Mouse (Mus musculus) olfactory bulb, adult 2 months (tissue): Measurements from ENCODE around the gene Csnk2a1. TPM values are rescaled to one million over a fixed set of nuclear protein-coding genes. Genes with fewer than 3 reads are reported as not detected.

Experiments
- H3K27ac ChIP-seq: fragments of 200-500 bp; 2 replicates; pipeline ENCODE4 v1.5.1; 2012; ENCODE audit warnings: low read depth, low read length; ENCODE audit not compliant: insufficient read depth
- H3K4me1 ChIP-seq: fragments of 200-500 bp; 2 replicates; pipeline ENCODE4 v1.6.1; 2012; ENCODE audit warnings: low read length; ENCODE audit not compliant: control insufficient read depth, insufficient read depth
- H3K4me3 ChIP-seq: fragments of 200-500 bp; 2 replicates; pipeline ENCODE4 v1.5.1; 2012; ENCODE audit warnings: mild to moderate bottlenecking, low read depth, low read length, moderate library complexity; ENCODE audit not compliant: insufficient read depth
- CTCF ChIP-seq: fragments of 200-500 bp; IDR thresholded peaks from 2 replicates; pipeline ENCODE4 v1.5.1; 2012; ENCODE audit warnings: low read depth, mild to moderate bottlenecking, low read length, moderate library complexity; ENCODE audit not compliant: insufficient read depth
- POLR2A ChIP-seq: fragments of 200-500 bp; IDR thresholded peaks from 2 replicates; pipeline ENCODE4 v1.6.1; 2012; ENCODE audit warnings: mild to moderate bottlenecking, low read depth, low read length, moderate library complexity; ENCODE audit not compliant: insufficient read depth
- WGBS: fragments of 180-500 bp; shearing (Covaris S2); methylation state at CpG from one replicate; pipeline ENCODE4 v1.1.7; 2018; 5-methylcytosine and 5-hydroxymethylcytosine counted together
- polyA plus RNA-seq: library from polyadenylated mRNA; stranded (reverse); fragments of >200 nt; gene quantifications from 2 replicates; pipeline ENCODE4 v1.2.4, GENCODE M21; 2012; ENCODE audit warnings: low replicate concordance; ENCODE audit not compliant: missing spikeins, insufficient read depth, insufficient read length

Gene Csnk2a1
- polyA plus RNA-seq, 1 experiment: not detected

DNA sequence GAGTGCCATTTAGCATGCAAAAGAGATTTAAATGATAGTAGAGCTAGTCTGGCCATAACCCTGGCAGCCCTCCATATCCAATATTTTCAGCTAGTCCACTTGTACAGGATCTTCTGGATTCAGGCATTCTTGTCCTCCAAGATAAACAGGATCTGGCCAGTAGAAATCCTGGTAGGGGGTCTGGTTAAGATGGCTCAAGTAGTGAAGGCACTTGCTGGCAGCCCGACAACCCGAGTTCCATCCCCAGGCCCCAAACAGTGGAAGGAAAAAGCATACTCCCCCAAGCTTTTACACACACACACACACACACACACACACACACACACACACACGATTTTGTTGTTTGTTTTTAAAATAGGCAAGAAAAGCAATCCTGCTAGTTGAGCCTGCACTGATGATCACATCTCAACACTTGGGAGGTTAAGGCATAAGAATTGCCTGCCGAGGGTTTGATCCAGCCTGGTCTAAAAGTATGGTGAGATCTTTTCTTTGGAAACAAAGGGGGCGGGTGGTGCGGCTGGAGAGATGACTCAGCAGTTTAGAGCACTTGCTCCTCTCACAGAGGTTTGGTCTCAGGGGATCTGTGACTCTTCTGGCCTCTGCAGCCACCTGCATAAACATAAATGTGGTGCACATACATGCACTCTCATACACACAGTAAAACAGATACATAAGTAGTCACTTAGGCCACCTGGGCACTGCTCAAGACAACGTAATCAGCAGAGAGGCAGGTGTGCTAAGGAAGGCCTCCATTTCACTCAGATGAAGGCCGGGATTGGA is 2.9 kb upstream of the Csnk2a1 start:
- Histone ChIP-seq H3K4me3 (no peak overlapping the region), H3K4me1 (peaks cover 1% of the 10 kb centered on the region; the same call in 1 of the 2 replicates), H3K27ac (no peak overlapping the region)
- 53% methylated on average over 8 of the region's 8 CpGs for WGBS
- no peak for TF ChIP-seq CTCF
- no peak for TF ChIP-seq POLR2A

DNA sequence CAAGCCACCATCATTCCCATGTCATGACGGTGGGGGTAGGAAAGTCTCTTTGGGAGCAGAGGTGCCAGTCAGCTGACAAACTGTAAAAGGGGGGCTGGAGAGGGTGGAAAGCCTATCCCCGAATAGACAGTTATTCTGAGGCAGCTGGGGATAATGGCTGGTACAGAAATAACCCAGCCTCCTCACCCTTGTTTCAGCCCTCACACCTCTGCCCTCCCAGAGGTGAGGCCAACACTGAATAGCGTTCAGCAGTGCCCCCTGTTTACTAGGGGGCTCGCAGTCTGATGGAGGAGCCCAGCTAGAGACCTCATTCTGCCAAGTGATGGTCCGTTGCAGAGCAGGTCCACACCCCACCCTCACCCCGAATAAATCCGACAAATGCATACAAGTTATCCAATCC is 1.1 kb upstream of the Csnk2a1 start:
- Histone ChIP-seq H3K4me3 (no peak overlapping the region), H3K27ac (no peak overlapping the region), H3K4me1 (peaks cover 3% of the 10 kb centered on the region; the same call in 1 of the 2 replicates)
- 59% methylated on average over 7 of the region's 7 CpGs for WGBS
- TF ChIP-seq CTCF (no peak), POLR2A (no peak)

DNA sequence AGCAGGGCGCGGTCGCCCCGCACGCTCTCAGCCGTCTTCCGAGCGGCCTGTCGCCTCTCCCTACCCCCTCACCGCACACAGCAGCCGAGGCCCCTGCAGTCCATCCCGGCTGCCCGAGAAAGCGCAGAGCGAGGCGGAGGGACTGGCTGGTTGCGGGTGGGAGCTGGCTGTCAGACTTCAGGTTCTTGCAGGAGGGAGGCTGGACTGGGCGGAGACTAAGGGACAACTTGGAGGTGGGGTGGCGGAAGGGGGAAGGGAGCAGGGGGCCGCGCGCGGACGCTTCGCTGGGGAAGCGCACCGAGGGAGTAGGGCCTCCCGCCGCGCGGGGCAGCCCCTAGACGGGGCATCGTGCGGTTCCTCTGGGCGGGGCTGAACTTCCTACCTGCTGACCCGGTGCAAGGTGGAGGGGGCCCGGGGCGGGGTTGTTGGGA is 427 bp downstream of the Csnk2a1 start:
- TF ChIP-seq CTCF (no peak), POLR2A (no peak)
- Histone ChIP-seq H3K4me1 (peaks cover 3% of the 10 kb centered on the region; the same call in 1 of the 2 replicates), H3K27ac (peak overlapping the region; percentile 92), H3K4me3 (peak overlapping the region; percentile 93)
- WGBS: 1% methylated on average over 38 of the region's 38 CpGs

- no peak overlapping the region for H3K4me3 ChIP-seq
- H3K27ac ChIP-seq: no peak overlapping the region
- TF ChIP-seq POLR2A: no peak
- no peak for TF ChIP-seq CTCF
- H3K4me1 ChIP-seq: peaks cover 3% of the 10 kb centered on the region; the same call in 1 of the 2 replicates
These were observed 3.4 kb downstream of the Csnk2a1 start for GRCm38 (mm10) chr2:152230046-152230445.

- peaks cover 3% of the 10 kb centered on the region for H3K4me1 ChIP-seq
- no peak overlapping the region for H3K27ac ChIP-seq
- TF ChIP-seq POLR2A: no peak
- H3K4me3 ChIP-seq: no peak overlapping the region
- 88% methylated on average over 1 of the region's 1 CpGs for WGBS
These were observed 11.3 kb downstream of the Csnk2a1 start for GRCm38 (mm10) chr2:152237926-152238325.

DNA sequence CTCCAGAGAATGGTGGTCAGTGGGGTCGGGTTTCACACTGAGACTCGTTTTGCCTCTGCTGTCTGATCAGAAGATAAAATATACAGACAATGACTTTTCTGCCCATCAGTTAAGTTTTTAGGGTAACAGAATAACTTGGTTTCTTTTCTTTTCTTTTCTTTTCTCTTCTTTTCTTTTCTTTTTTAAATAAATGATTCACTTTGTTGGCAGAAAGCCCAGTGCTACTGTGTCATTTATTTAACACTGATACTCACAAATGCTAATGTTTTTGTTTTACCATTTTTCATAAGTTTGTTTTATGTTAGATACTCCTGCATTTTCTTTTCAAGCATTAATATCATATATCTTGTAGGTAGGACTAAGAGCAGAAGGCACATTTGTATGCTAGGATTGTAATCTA is 13.9 kb downstream of the Csnk2a1 start:
- TF ChIP-seq CTCF (no peak), POLR2A (no peak)
- Histone ChIP-seq H3K4me3 (no peak overlapping the region), H3K4me1 (peaks cover 9% of the 10 kb centered on the region), H3K27ac (no peak overlapping the region)
- 30% methylated on average over 2 of the region's 2 CpGs for WGBS

DNA sequence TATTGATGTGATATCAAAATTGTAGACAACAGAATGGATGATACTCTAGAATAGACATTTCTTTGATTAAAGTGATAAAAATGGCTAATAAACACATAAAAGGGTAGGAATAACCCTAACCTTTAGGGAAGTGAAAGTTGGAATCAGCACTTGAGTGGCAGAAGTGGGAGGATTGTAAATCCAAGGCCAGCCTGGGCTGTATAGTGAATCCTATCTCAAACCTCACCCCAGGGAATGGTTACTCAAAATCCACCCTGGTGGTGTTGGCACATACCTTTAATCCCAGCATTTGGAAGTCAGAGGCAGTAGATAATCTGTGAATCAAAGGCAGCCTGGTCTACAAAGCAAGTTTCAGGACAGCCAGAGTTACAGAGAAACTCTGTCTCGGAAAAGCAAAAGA is 20.6 kb downstream of the Csnk2a1 start:
- no peak overlapping the region for H3K27ac ChIP-seq
- 67% methylated on average over 1 of the region's 1 CpGs for WGBS
- peaks cover 8% of the 10 kb centered on the region for H3K4me1 ChIP-seq
- no peak overlapping the region for H3K4me3 ChIP-seq
- TF ChIP-seq CTCF (no peak), POLR2A (no peak)

DNA sequence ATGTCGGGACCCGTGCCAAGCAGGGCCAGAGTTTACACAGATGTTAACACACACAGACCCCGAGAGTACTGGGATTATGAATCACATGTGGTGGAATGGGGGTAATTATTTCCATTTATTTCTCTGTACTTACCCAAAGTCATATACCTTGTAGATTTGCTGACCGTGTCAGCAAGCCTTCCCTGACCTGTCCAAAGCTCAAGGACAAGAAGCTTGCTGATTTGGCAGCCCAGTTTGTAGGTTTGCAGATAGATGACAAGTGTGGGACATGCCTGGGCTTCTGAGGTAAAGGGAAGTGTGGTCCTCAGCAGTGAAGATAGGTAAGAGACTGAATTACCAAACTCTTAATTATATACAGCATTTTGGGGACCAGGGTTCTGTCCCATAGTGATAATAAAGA is 23.9 kb downstream of the Csnk2a1 start:
- Histone ChIP-seq H3K4me1 (no peaks in the 10 kb centered on the region), H3K27ac (no peak overlapping the region), H3K4me3 (no peak overlapping the region)
- TF ChIP-seq POLR2A (no peak), CTCF (no peak)
- WGBS: 62% methylated on average over 4 of the region's 4 CpGs

- H3K4me3 ChIP-seq: no peak overlapping the region
- H3K27ac ChIP-seq: no peak overlapping the region
- WGBS: 96% methylated on average over 1 of the region's 1 CpGs
- H3K4me1 ChIP-seq: no peaks in the 10 kb centered on the region
- TF ChIP-seq CTCF: no peak
- TF ChIP-seq POLR2A: no peak
These were observed 33.1 kb downstream of the Csnk2a1 start for GRCm38 (mm10) chr2:152259739-152260138.

DNA sequence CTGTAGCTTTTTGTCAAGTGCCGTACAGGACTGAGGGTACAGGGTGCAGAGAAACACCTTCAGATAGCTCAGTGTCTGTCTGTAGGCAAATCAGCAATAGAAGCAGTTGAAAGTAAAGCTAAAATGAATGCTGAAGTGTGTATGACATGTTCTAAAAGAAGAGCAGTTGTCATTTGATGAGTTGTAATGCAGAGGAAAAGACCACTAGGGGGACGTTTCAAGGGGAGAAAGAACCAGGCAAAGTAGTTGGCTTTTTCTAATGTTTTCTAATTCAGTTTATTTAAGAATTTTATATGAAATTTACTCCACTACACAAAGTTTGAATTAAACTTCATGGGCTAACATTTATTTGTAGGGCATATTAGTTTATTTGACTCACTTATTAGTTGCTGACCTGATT is 47.0 kb downstream of the Csnk2a1 start:
- H3K4me1 ChIP-seq: no peaks in the 10 kb centered on the region
- H3K4me3 ChIP-seq: no peak overlapping the region
- TF ChIP-seq CTCF (no peak), POLR2A (no peak)
- no peak overlapping the region for H3K27ac ChIP-seq
- WGBS: 69% methylated on average over 2 of the region's 2 CpGs
